Mouse (Mus musculus): ENCODE measurements around the gene Sis. TPM values are rescaled to one million over a fixed set of nuclear protein-coding genes. Genes with fewer than 3 reads are reported as not detected.

Sis gene
- polyA plus RNA-seq, 1 experiment = 69.5 TPM

DNA sequence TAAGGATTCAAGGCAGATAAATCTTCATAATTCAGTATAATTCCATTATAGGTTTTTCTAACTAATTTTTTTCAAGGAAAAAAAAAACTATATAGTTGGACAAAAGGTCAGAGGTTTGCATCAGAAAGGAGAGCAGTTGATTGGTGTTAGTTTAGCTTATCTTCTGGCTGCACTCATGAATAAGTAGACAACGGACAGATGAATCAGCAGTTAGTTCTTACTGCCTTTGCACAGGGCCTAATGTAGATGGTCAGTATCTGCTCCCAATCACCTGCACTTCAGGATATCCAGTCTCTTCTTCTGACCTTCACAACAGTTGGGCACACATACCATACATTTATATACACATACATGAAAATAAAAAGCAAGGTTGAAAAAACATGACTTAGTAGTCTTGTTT lies 85.2 kb downstream of the Sis start:
- no peaks in the 10 kb centered on the region for H3K27me3 ChIP-seq (ENCODE audit: control insufficient read depth, insufficient read depth, low read length)
- no peak overlapping the region for H3K27ac ChIP-seq (ENCODE audit: insufficient read depth, low read depth, low read length)
- TF ChIP-seq CTCF (IDR thresholded peaks at IDR 0.05; ENCODE audit: extremely low read depth, insufficient read length, insufficient replicate concordance, low read depth, low read length) = no peak
- no peak for TF ChIP-seq POLR2A (IDR thresholded peaks at IDR 0.05; ENCODE audit: low read depth, low read length)
- H3K4me1 ChIP-seq (ENCODE audit: control insufficient read depth, insufficient read depth, insufficient read length, low read length) = no peaks in the 10 kb centered on the region
- H3K4me3 ChIP-seq (ENCODE audit: low read depth, low read length) = no peak overlapping the region
- WGBS = 67% methylated on average over 1 of the region's 1 CpGs
- H3K36me3 ChIP-seq (ENCODE audit: control insufficient read depth, insufficient read depth, low read length) = peaks cover 2% of the 10 kb centered on the region; the same call in 1 of the 2 replicates

DNA sequence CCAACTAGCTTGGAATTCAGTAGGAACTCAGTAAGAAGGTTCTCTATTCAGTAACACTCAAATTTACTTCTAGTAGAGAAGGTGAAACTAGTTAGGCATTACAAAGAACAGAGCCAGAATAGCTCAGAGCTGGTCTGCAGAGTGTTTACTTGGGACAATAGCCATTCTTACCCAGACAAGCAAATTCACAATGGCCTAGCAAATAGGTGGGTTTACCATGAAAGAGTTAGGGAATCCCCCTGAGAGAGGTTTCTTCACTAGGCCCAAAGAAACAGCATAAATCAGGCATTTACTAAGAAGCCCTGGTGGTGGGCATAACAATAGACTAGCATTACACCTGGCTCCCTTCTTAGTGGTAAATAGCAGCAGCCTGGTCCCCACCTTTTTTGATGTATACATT lies 99.5 kb downstream of the Sis start:
- Histone ChIP-seq H3K4me1 (ENCODE audit: control insufficient read depth, insufficient read depth, insufficient read length, low read length) (no peaks in the 10 kb centered on the region), H3K27ac (ENCODE audit: insufficient read depth, low read depth, low read length) (no peak overlapping the region), H3K36me3 (ENCODE audit: control insufficient read depth, insufficient read depth, low read length) (no peaks in the 10 kb centered on the region), H3K27me3 (ENCODE audit: control insufficient read depth, insufficient read depth, low read length) (no peaks in the 10 kb centered on the region), H3K4me3 (ENCODE audit: low read depth, low read length) (no peak overlapping the region)
- TF ChIP-seq POLR2A (IDR thresholded peaks at IDR 0.05; ENCODE audit: low read depth, low read length) (no peak), CTCF (IDR thresholded peaks at IDR 0.05; ENCODE audit: extremely low read depth, insufficient read length, insufficient replicate concordance, low read depth, low read length) (no peak)

DNA sequence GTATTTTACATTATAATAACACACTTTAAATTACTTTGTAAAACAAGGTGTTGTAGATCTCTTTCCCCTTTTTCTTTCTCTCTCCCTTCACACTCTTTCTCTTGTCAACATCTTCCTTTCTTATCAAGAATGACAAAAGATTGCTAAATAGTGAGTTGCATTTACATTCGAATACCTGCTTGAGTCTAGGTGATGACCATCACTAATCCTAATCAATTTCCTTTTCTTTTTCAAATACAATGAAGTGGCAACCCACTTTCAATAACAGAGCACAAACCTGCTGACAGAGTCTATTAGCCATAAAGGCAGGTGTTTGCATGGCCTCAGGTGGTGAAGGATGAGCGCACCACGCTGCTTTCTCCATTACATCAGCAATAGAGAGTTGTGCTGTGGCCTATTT lies 108.9 kb downstream of the Sis start:
- H3K27me3 ChIP-seq (ENCODE audit: control insufficient read depth, insufficient read depth, low read length) = no peaks in the 10 kb centered on the region
- 82% methylated on average over 3 of the region's 3 CpGs for WGBS
- H3K27ac ChIP-seq (ENCODE audit: insufficient read depth, low read depth, low read length) = no peak overlapping the region
- H3K4me1 ChIP-seq (ENCODE audit: control insufficient read depth, insufficient read depth, insufficient read length, low read length) = no peaks in the 10 kb centered on the region
- H3K36me3 ChIP-seq (ENCODE audit: control insufficient read depth, insufficient read depth, low read length) = no peaks in the 10 kb centered on the region
- no peak overlapping the region for H3K4me3 ChIP-seq (ENCODE audit: low read depth, low read length)
- TF ChIP-seq CTCF (IDR thresholded peaks at IDR 0.05; ENCODE audit: extremely low read depth, insufficient read length, insufficient replicate concordance, low read depth, low read length) (no peak), POLR2A (IDR thresholded peaks at IDR 0.05; ENCODE audit: low read depth, low read length) (no peak)

DNA sequence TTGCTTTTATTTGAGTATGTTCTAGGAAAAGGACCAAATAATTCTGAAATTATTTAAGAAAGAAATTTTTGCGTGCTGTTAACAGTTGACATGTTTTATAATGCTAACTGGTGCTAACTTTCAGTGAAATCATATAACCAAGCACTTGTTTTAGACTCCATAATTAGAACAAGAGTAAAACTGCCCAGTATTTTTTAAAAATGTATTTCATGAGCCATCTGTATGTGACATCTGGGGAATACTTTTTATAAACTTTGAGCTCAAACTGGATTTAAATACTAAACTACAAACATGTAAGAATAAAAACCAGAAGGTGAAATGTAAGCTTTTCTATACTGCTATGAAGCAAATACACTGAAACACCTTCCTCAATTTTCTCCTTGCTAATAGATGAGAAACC lies 112.3 kb downstream of the Sis start:
- no peak overlapping the region for H3K27ac ChIP-seq (ENCODE audit: insufficient read depth, low read depth, low read length)
- no peaks in the 10 kb centered on the region for H3K27me3 ChIP-seq (ENCODE audit: control insufficient read depth, insufficient read depth, low read length)
- TF ChIP-seq POLR2A (IDR thresholded peaks at IDR 0.05; ENCODE audit: low read depth, low read length) = no peak
- TF ChIP-seq CTCF (IDR thresholded peaks at IDR 0.05; ENCODE audit: extremely low read depth, insufficient read length, insufficient replicate concordance, low read depth, low read length) = no peak
- WGBS = 83% methylated on average over 1 of the region's 1 CpGs
- H3K36me3 ChIP-seq (ENCODE audit: control insufficient read depth, insufficient read depth, low read length) = no peaks in the 10 kb centered on the region
- H3K4me3 ChIP-seq (ENCODE audit: low read depth, low read length) = no peak overlapping the region
- no peaks in the 10 kb centered on the region for H3K4me1 ChIP-seq (ENCODE audit: control insufficient read depth, insufficient read depth, insufficient read length, low read length)

DNA sequence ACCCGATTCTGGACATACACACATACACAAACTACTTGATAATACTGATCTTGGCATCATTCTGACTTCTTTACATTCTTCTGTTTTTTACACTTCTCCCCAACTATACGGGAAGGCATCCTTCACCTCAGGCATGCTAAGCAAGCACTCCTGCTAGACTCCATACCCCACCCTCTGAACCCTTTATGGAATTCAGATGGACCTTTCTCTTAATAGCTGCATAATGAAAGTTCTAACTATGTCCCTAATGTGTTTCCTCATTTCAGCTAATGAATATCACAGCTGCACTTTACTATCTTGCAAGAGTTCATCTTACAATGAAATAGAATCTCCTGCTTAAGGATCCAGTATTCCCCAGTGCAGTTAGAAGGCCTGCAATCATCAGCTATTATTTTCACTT lies 127.0 kb downstream of the Sis start:
- no peak overlapping the region for H3K4me3 ChIP-seq (ENCODE audit: low read depth, low read length)
- no peaks in the 10 kb centered on the region for H3K27me3 ChIP-seq (ENCODE audit: control insufficient read depth, insufficient read depth, low read length)
- no peak overlapping the region for H3K27ac ChIP-seq (ENCODE audit: insufficient read depth, low read depth, low read length)
- no peaks in the 10 kb centered on the region for H3K4me1 ChIP-seq (ENCODE audit: control insufficient read depth, insufficient read depth, insufficient read length, low read length)
- TF ChIP-seq CTCF (IDR thresholded peaks at IDR 0.05; ENCODE audit: extremely low read depth, insufficient read length, insufficient replicate concordance, low read depth, low read length) = no peak
- TF ChIP-seq POLR2A (IDR thresholded peaks at IDR 0.05; ENCODE audit: low read depth, low read length) = no peak
- 77% methylated on average over 2 of the region's 2 CpGs for WGBS
- H3K36me3 ChIP-seq (ENCODE audit: control insufficient read depth, insufficient read depth, low read length) = no peaks in the 10 kb centered on the region

Other genes with a start within 250 kb of the Sis start
- gene Slitrk3, start 89.9 kb upstream of the Sis start, polyA plus RNA-seq (2012; rRNA removed) = 0.15 and 0.43 TPM in 2 replicates

Data from small intestine, adult 2 months (tissue).